9 mouse cellular contexts compared by ENCODE assay signal in genomic region chr15:84671401-84672307, GRCm38 (mm10). TPM values are rescaled to one million over a fixed set of nuclear protein-coding genes. Genes with fewer than 3 reads are reported as not detected.
DNase-seq lines count a peak whose midpoint lies in the region; ATAC-seq and TF ChIP-seq lines count a peak whose summit lies in the region.
"Had no signal": no experiment of that assay in that cellular context is flagged by ENCODE, and none has a peak within 500 bp of the region (broad histone marks: within the 10 kb centered on the region; RNA-seq: fewer than 3 reads in every experiment).

No protein-coding gene starts in this region.

- WGBS in neural tube, embryonic 15.5 days, result 53% methylated on average over 9 of the region's 9 CpGs
- 51% methylated on average over 9 of the region's 9 CpGs for WGBS in kidney, postnatal 0 days

- H3K4me2 ChIP-seq in neural tube, embryonic 15.5 days, result no peak overlapping the region
- no peak overlapping the region for H3K4me2 ChIP-seq in kidney, postnatal 0 days (ENCODE audit: low read length)

- no peaks in the 10 kb centered on the region for H3K36me3 ChIP-seq in neural tube, embryonic 15.5 days
- H3K36me3 ChIP-seq in kidney, postnatal 0 days (ENCODE audit: insufficient read depth, low read length), result no peaks in the 10 kb centered on the region
- H3K36me3 ChIP-seq: G1E had no signal

- H3K9ac ChIP-seq in neural tube, embryonic 15.5 days (replicated peaks), result no peak overlapping the region
- H3K9ac ChIP-seq in kidney, postnatal 0 days (ENCODE audit: low read depth, low read length), result no peak overlapping the region

- no peak for ATAC-seq in neural tube, embryonic 15.5 days (ENCODE audit: low FRiP score)
- peak; percentile 5; the same call in 1 of the 2 replicates for ATAC-seq in kidney, postnatal 0 days (replicated peaks; ENCODE audit: low FRiP score, low read depth)
- ATAC-seq in megakaryocyte progenitor cell, adult 5-6 weeks (replicated peaks; ENCODE audit: poor library complexity), result peak; percentile 56

- H3K4me3 ChIP-seq in neural tube, embryonic 15.5 days (replicated peaks), result no peak overlapping the region
- H3K4me3 ChIP-seq in kidney, postnatal 0 days (replicated peaks; ENCODE audit: low read depth, low read length), result no peak overlapping the region

- no peak overlapping the region for H3K27ac ChIP-seq in neural tube, embryonic 15.5 days (replicated peaks)
- peak overlapping the region; percentile 64; the same call in 1 of the 2 replicates for H3K27ac ChIP-seq in kidney, postnatal 0 days

- TF ChIP-seq CTCF in kidney, postnatal 0 days (IDR thresholded peaks at IDR 0.05; ENCODE audit: low read depth), result peak; percentile 62

- H3K27me3 ChIP-seq in neural tube, embryonic 15.5 days (replicated peaks), result no peaks in the 10 kb centered on the region
- no peaks in the 10 kb centered on the region for H3K27me3 ChIP-seq in kidney, postnatal 0 days (ENCODE audit: insufficient read depth, low read length)

- no peaks in the 10 kb centered on the region for H3K9me3 ChIP-seq in neural tube, embryonic 15.5 days (replicated peaks)
- no peaks in the 10 kb centered on the region for H3K9me3 ChIP-seq in kidney, postnatal 0 days (replicated peaks; ENCODE audit: low read length)

- DNase-seq in cerebellum, adult 18-20 months, result peak; percentile 36 to 44
- no peak for DNase-seq in cerebellum, adult 8-10 months
- peak; percentile 40 for DNase-seq in neural tube, embryonic 10.5 days (ENCODE audit: extremely low spot score, low spot score)
- peak; percentile 64 for DNase-seq in embryo, embryonic 10.5 days (ENCODE audit: low spot score)
- peak; percentile 76 for DNase-seq in kidney, postnatal 0 days (ENCODE audit: low spot score)
- peak; percentile 88 for DNase-seq in thymus, postnatal 4 days

- peaks cover 26% of the 10 kb centered on the region for H3K4me1 ChIP-seq in neural tube, embryonic 15.5 days
- peaks cover 6% of the 10 kb centered on the region for H3K4me1 ChIP-seq in kidney, postnatal 0 days (replicated peaks; ENCODE audit: insufficient read depth, low read length)

RNA-seq across cellular contexts. Expression of gene Prr5, which starts 2.2 kb away (rescaled TPM):
- 29.3 and 33.6 TPM in 2 replicates for polyA plus RNA-seq in neural tube, embryonic 15.5 days (2015; fragmentation: Nextera tagmentation; extraction: Ambion mirVana)
- 35.0 and 35.6 TPM in 2 replicates for polyA plus RNA-seq in kidney, postnatal 0 days (2015; fragmentation: Nextera tagmentation; extraction: Ambion mirVana)
- total RNA-seq in megakaryocyte progenitor cell, adult 5-6 weeks (2015), result 10.0 and 11.1 TPM in 2 replicates
- 3.7 and 7.6 TPM in 2 replicates for total RNA-seq in megakaryocyte progenitor cell, adult 5-6 weeks (2017)
- total RNA-seq: G1E had no signal
- polyA plus RNA-seq: G1E had no signal

RNA-seq across cellular contexts. Expression of gene Arhgap8, which starts 48.2 kb away (rescaled TPM):
- polyA plus RNA-seq in neural tube, embryonic 15.5 days (2015; fragmentation: Nextera tagmentation; extraction: Ambion mirVana), result 2.0 and 10.0 TPM in 2 replicates
- polyA plus RNA-seq in kidney, postnatal 0 days (2015; fragmentation: Nextera tagmentation; extraction: Ambion mirVana), result 13.9 and 14.7 TPM in 2 replicates
- total RNA-seq in megakaryocyte progenitor cell, adult 5-6 weeks (2015), result not detected in 2 replicates
- not detected in 2 replicates for total RNA-seq in megakaryocyte progenitor cell, adult 5-6 weeks (2017)
- total RNA-seq: G1E had no signal
- polyA plus RNA-seq: G1E had no signal
